Mouse (Mus musculus) midbrain, embryonic 13.5 days (tissue): Measurements from ENCODE around the gene Sergef. TPM values are rescaled to one million over a fixed set of nuclear protein-coding genes. Genes with fewer than 3 reads are reported as not detected.
"Not testable (repeated sequence)": the region's sequence is repeated elsewhere in the genome, so short reads cannot be mapped to it uniquely, and the experiment has no call there.

Experiments
- ATAC-seq: fragments of 200-750 bp; cut with Nextera tagmentation; 2 replicates; pipeline ENCODE4 v1.8.0; 2017; ENCODE audit warnings: mild to moderate bottlenecking, moderate TSS enrichment, moderate library complexity
- H3K27ac ChIP-seq: fragments of 300-500 bp; sonication (generic); 2 replicates; pipeline ENCODE4 v1.5.1; 2015; ENCODE audit warnings: inconsistent platforms, mild to moderate bottlenecking, moderate library complexity
- H3K27me3 ChIP-seq: fragments of 300-500 bp; sonication (generic); 2 replicates; pipeline ENCODE4 v1.6.1; 2015; ENCODE audit warnings: mild to moderate bottlenecking, inconsistent platforms
- H3K36me3 ChIP-seq: fragments of 300-500 bp; sonication (generic); 2 replicates; pipeline ENCODE4 v1.6.1; 2015; ENCODE audit warnings: mild to moderate bottlenecking, inconsistent platforms
- H3K4me1 ChIP-seq: fragments of 300-500 bp; sonication (generic); replicated peaks from 2 replicates; pipeline ENCODE4 v1.6.1; 2015; ENCODE audit warnings: inconsistent platforms
- H3K4me2 ChIP-seq: fragments of 300-500 bp; sonication (generic); replicated peaks from 2 replicates; pipeline ENCODE4 v1.6.1; 2015; ENCODE audit warnings: moderate library complexity, mild to moderate bottlenecking, inconsistent platforms
- H3K4me3 ChIP-seq: fragments of 300-500 bp; sonication (generic); replicated peaks from 2 replicates; pipeline ENCODE4 v1.5.1; 2015; ENCODE audit warnings: mild to moderate bottlenecking, inconsistent platforms
- H3K9ac ChIP-seq: fragments of 300-500 bp; sonication (generic); replicated peaks from 2 replicates; pipeline ENCODE4 v1.6.1; 2015; ENCODE audit warnings: mild to moderate bottlenecking, inconsistent platforms
- H3K9me3 ChIP-seq: fragments of 300-500 bp; sonication (generic); 2 replicates; pipeline ENCODE4 v1.6.1; 2016; ENCODE audit warnings: mild to moderate bottlenecking, inconsistent platforms
- WGBS: fragments of 180-500 bp; shearing (Covaris S2); methylation state at CpG from one replicate; pipeline ENCODE4 v1.1.7; 2015; 5-methylcytosine and 5-hydroxymethylcytosine counted together
- polyA plus RNA-seq: library from polyadenylated mRNA; unstranded; fragments of >200 nt; fragmentation: Nextera tagmentation; extraction: Ambion mirVana; gene quantifications from 2 replicates; pipeline ENCODE4 v1.2.1, GENCODE M21; 2015

The Sergef gene
- 28.9 and 30.0 TPM in 2 replicates for polyA plus RNA-seq

- Histone ChIP-seq H3K36me3 (peaks cover 3% of the 10 kb centered on the region; the same call in 1 of the 2 replicates), H3K4me3 (peak within 1 kb of the TSS; percentile 70), H3K4me2 (peak within 1 kb of the TSS; percentile 88), H3K4me1 (peaks cover 27% of the 10 kb centered on the region), H3K9me3 (no peaks in the 10 kb centered on the region), H3K27me3 (peaks cover 17% of the 10 kb centered on the region), H3K27ac (peak within 1 kb of the TSS; percentile 80), H3K9ac (peak within 1 kb of the TSS; percentile 80)
- WGBS, result under 1% methylated on average over 30 of the region's 30 CpGs
- peak; percentile 97 for ATAC-seq
Observed at GRCm38 (mm10) chr7:46639692-46640031, at the start of gene Sergef. Gene Sergef (minus strand): TSS chr7:46639807.

- no peaks in the 10 kb centered on the region for H3K4me1 ChIP-seq
- H3K4me3 ChIP-seq, result no peak overlapping the region
- H3K36me3 ChIP-seq, result peaks cover 40% of the 10 kb centered on the region
- H3K9ac ChIP-seq, result no peak overlapping the region
- H3K27ac ChIP-seq, result no peak overlapping the region
- no peaks in the 10 kb centered on the region for H3K9me3 ChIP-seq
- no peak overlapping the region for H3K4me2 ChIP-seq
- no peaks in the 10 kb centered on the region for H3K27me3 ChIP-seq
- 91% methylated on average over 5 of the region's 5 CpGs for WGBS
- ATAC-seq, result no peak
Observed at GRCm38 (mm10) chr7:46686827-46687226, 47.2 kb upstream of the Sergef start.

GRCm38 (mm10) chr7:46680732-46681131, 41.1 kb upstream of the Sergef start:
- H3K4me1 ChIP-seq, result no peaks in the 10 kb centered on the region
- H3K27ac ChIP-seq, result no peak overlapping the region
- no peaks in the 10 kb centered on the region for H3K9me3 ChIP-seq
- H3K36me3 ChIP-seq, result no peaks in the 10 kb centered on the region
- no peaks in the 10 kb centered on the region for H3K27me3 ChIP-seq
- H3K9ac ChIP-seq, result no peak overlapping the region
- no peak for ATAC-seq
- no peak overlapping the region for H3K4me2 ChIP-seq
- H3K4me3 ChIP-seq, result no peak overlapping the region

GRCm38 (mm10) chr7:46679044-46679443, 39.4 kb upstream of the Sergef start:
- H3K36me3 ChIP-seq, H3K4me1 ChIP-seq, H3K4me2 ChIP-seq, H3K9me3 ChIP-seq, H3K27ac ChIP-seq, H3K27me3 ChIP-seq, H3K4me3 ChIP-seq, H3K9ac ChIP-seq, ATAC-seq: not testable (repeated sequence)
- 87% methylated on average over 7 of the region's 7 CpGs for WGBS

GRCm38 (mm10) chr7:46678417-46678816, 38.8 kb upstream of the Sergef start:
- H3K9me3 ChIP-seq, result no peaks in the 10 kb centered on the region
- WGBS, result 93% methylated on average over 3 of the region's 3 CpGs
- H3K4me3 ChIP-seq, result no peak overlapping the region
- ATAC-seq, result no peak
- H3K4me2 ChIP-seq, result no peak overlapping the region
- no peaks in the 10 kb centered on the region for H3K4me1 ChIP-seq
- no peaks in the 10 kb centered on the region for H3K27me3 ChIP-seq
- no peak overlapping the region for H3K9ac ChIP-seq
- no peaks in the 10 kb centered on the region for H3K36me3 ChIP-seq
- no peak overlapping the region for H3K27ac ChIP-seq

- Histone ChIP-seq H3K27me3 (no peaks in the 10 kb centered on the region), H3K9ac (no peak overlapping the region), H3K27ac (no peak overlapping the region), H3K36me3 (no peaks in the 10 kb centered on the region), H3K4me3 (no peak overlapping the region), H3K4me1 (no peaks in the 10 kb centered on the region), H3K9me3 (no peaks in the 10 kb centered on the region), H3K4me2 (no peak overlapping the region)
- ATAC-seq, result peak; percentile 34; the same call in 1 of the 2 replicates
- WGBS, result 72% methylated on average over 5 of the region's 5 CpGs
Observed at GRCm38 (mm10) chr7:46676808-46677360, 37.3 kb upstream of the Sergef start.

- 90% methylated on average over 8 of the region's 8 CpGs for WGBS
- Histone ChIP-seq H3K27ac (no peak overlapping the region), H3K4me2 (no peak overlapping the region), H3K4me3 (no peak overlapping the region), H3K9me3 (no peaks in the 10 kb centered on the region), H3K36me3 (no peaks in the 10 kb centered on the region), H3K27me3 (no peaks in the 10 kb centered on the region), H3K9ac (no peak overlapping the region), H3K4me1 (no peaks in the 10 kb centered on the region)
- no peak for ATAC-seq
Observed at GRCm38 (mm10) chr7:46675886-46676285, 36.3 kb upstream of the Sergef start.

- Histone ChIP-seq H3K9me3 (no peaks in the 10 kb centered on the region), H3K27ac (no peak overlapping the region), H3K4me1 (no peaks in the 10 kb centered on the region), H3K27me3 (no peaks in the 10 kb centered on the region), H3K9ac (no peak overlapping the region), H3K4me2 (no peak overlapping the region), H3K36me3 (no peaks in the 10 kb centered on the region), H3K4me3 (no peak overlapping the region)
- 95% methylated on average over 7 of the region's 7 CpGs for WGBS
- ATAC-seq, result no peak
Observed at GRCm38 (mm10) chr7:46675061-46675460, 35.5 kb upstream of the Sergef start.

- Histone ChIP-seq H3K36me3 (no peaks in the 10 kb centered on the region), H3K9me3 (no peaks in the 10 kb centered on the region), H3K27me3 (peaks cover 4% of the 10 kb centered on the region; the same call in 1 of the 2 replicates), H3K4me1 (peaks cover 5% of the 10 kb centered on the region), H3K4me3 (no peak within 1 kb of the TSS), H3K4me2 (no peak within 1 kb of the TSS), H3K9ac (no peak within 1 kb of the TSS), H3K27ac (no peak within 1 kb of the TSS)
- WGBS, result 74% methylated on average over 10 of the region's 10 CpGs
- no peak for ATAC-seq
Observed at GRCm38 (mm10) chr7:46672160-46672672, 32.6 kb upstream of the Sergef start, which contains the start of gene Tph1. Gene Tph1 (minus strand): TSS chr7:46672537.

- Histone ChIP-seq H3K9ac (no peak overlapping the region), H3K27me3 (peaks cover 30% of the 10 kb centered on the region), H3K4me3 (peak overlapping the region; percentile 12; the same call in 1 of the 2 replicates), H3K36me3 (no peaks in the 10 kb centered on the region), H3K27ac (no peak overlapping the region), H3K4me1 (peaks cover 7% of the 10 kb centered on the region), H3K9me3 (no peaks in the 10 kb centered on the region), H3K4me2 (peak overlapping the region; percentile 44)
- ATAC-seq, result peak; percentile 66; the same call in 1 of the 2 replicates
- 3% methylated on average over 21 of the region's 21 CpGs for WGBS
Observed at GRCm38 (mm10) chr7:46667256-46667655, 27.6 kb upstream of the Sergef start.

- peaks cover 13% of the 10 kb centered on the region for H3K4me1 ChIP-seq
- H3K36me3 ChIP-seq, result no peaks in the 10 kb centered on the region
- H3K27ac ChIP-seq, result no peak overlapping the region
- H3K9me3 ChIP-seq, result no peaks in the 10 kb centered on the region
- H3K9ac ChIP-seq, result no peak overlapping the region
- ATAC-seq, result no peak
- 41% methylated on average over 9 of the region's 9 CpGs for WGBS
- H3K4me2 ChIP-seq, result no peak overlapping the region
- no peak overlapping the region for H3K4me3 ChIP-seq
- peaks cover 35% of the 10 kb centered on the region for H3K27me3 ChIP-seq
Observed at GRCm38 (mm10) chr7:46665236-46665635, 25.6 kb upstream of the Sergef start.

- Histone ChIP-seq H3K36me3 (no peaks in the 10 kb centered on the region), H3K9ac (no peak overlapping the region), H3K27ac (no peak overlapping the region), H3K4me1 (peaks cover 6% of the 10 kb centered on the region), H3K4me3 (peak overlapping the region; percentile 23; the same call in 1 of the 2 replicates), H3K9me3 (no peaks in the 10 kb centered on the region), H3K27me3 (peaks cover 28% of the 10 kb centered on the region), H3K4me2 (peak overlapping the region; percentile 42)
- 13% methylated on average over 18 of the region's 18 CpGs for WGBS
- ATAC-seq, result no peak
Observed at GRCm38 (mm10) chr7:46661591-46662090, 22.0 kb upstream of the Sergef start.

- Histone ChIP-seq H3K9ac (no peak overlapping the region), H3K36me3 (no peaks in the 10 kb centered on the region), H3K9me3 (no peaks in the 10 kb centered on the region), H3K4me2 (no peak overlapping the region), H3K4me3 (no peak overlapping the region), H3K4me1 (no peaks in the 10 kb centered on the region), H3K27ac (no peak overlapping the region), H3K27me3 (no peaks in the 10 kb centered on the region)
- no peak for ATAC-seq
- 76% methylated on average over 2 of the region's 2 CpGs for WGBS
Observed at GRCm38 (mm10) chr7:46652279-46652678, 12.7 kb upstream of the Sergef start.
